Mouse (Mus musculus): Measurements from ENCODE around the gene Slc8b1. TPM values are rescaled to one million over a fixed set of nuclear protein-coding genes. Genes with fewer than 3 reads are reported as not detected.

Gene Slc8b1
- polyA plus RNA-seq, 1 experiment from 2014 or later: 2.3 TPM

GRCm38 (mm10) chr5:120502675-120503143, 8.3 kb upstream of the Slc8b1 start:
- H3K27me3 ChIP-seq (replicated peaks; ENCODE audit: control insufficient read depth, insufficient read depth, low read length): no peaks in the 10 kb centered on the region
- H3K27ac ChIP-seq (ENCODE audit: low read depth, low read length): no peak overlapping the region
- H3K9me3 ChIP-seq (ENCODE audit: control insufficient read depth, low read length): no peaks in the 10 kb centered on the region
- H3K4me2 ChIP-seq (ENCODE audit: low read length): peak overlapping the region; percentile 96
- WGBS: 8% methylated on average over 12 of the region's 12 CpGs
- no peaks in the 10 kb centered on the region; the same call in 1 of the 2 replicates for H3K36me3 ChIP-seq (ENCODE audit: control insufficient read depth, insufficient read depth, low read length)
- H3K9ac ChIP-seq (ENCODE audit: low read depth, low read length): peak overlapping the region; percentile 91
- peaks cover 14% of the 10 kb centered on the region for H3K4me1 ChIP-seq (ENCODE audit: control insufficient read depth, insufficient read depth, low read depth, low read length)
- no peak; the same call in 1 of the 2 replicates for ATAC-seq
- H3K4me3 ChIP-seq (ENCODE audit: low read length): peak overlapping the region; percentile 89

GRCm38 (mm10) chr5:120503144-120503795, 7.7 kb upstream of the Slc8b1 start, which contains the start of gene Plbd2:
Gene Plbd2, minus strand, starts transcription at chr5:120503625.
- Histone ChIP-seq H3K9ac (ENCODE audit: low read depth, low read length) (peak within 1 kb of the TSS; percentile 91), H3K9me3 (ENCODE audit: control insufficient read depth, low read length) (no peaks in the 10 kb centered on the region), H3K27me3 (replicated peaks; ENCODE audit: control insufficient read depth, insufficient read depth, low read length) (no peaks in the 10 kb centered on the region), H3K36me3 (ENCODE audit: control insufficient read depth, insufficient read depth, low read length) (no peaks in the 10 kb centered on the region; the same call in 1 of the 2 replicates), H3K4me1 (ENCODE audit: control insufficient read depth, insufficient read depth, low read depth, low read length) (peaks cover 14% of the 10 kb centered on the region), H3K4me2 (ENCODE audit: low read length) (peak within 1 kb of the TSS; percentile 96), H3K4me3 (ENCODE audit: low read length) (peak within 1 kb of the TSS; percentile 89), H3K27ac (ENCODE audit: low read depth, low read length) (peak within 1 kb of the TSS; percentile 15; the same call in 1 of the 2 replicates)
- ATAC-seq: peak; percentile 67
- WGBS: under 1% methylated on average over 51 of the region's 55 CpGs

- 20% methylated on average over 16 of the region's 16 CpGs for WGBS
- peaks cover 16% of the 10 kb centered on the region for H3K4me1 ChIP-seq (ENCODE audit: control insufficient read depth, insufficient read depth, low read depth, low read length)
- H3K4me2 ChIP-seq (ENCODE audit: low read length): no peak overlapping the region; the same call in 1 of the 2 replicates
- no peak overlapping the region for H3K27ac ChIP-seq (ENCODE audit: low read depth, low read length)
- H3K36me3 ChIP-seq (ENCODE audit: control insufficient read depth, insufficient read depth, low read length): no peaks in the 10 kb centered on the region
- H3K4me3 ChIP-seq (ENCODE audit: low read length): no peak overlapping the region
- no peaks in the 10 kb centered on the region for H3K9me3 ChIP-seq (ENCODE audit: control insufficient read depth, low read length)
- H3K27me3 ChIP-seq (replicated peaks; ENCODE audit: control insufficient read depth, insufficient read depth, low read length): no peaks in the 10 kb centered on the region
- H3K9ac ChIP-seq (ENCODE audit: low read depth, low read length): no peak overlapping the region
- no peak; the same call in 1 of the 2 replicates for ATAC-seq
Observed at GRCm38 (mm10) chr5:120505368-120505767, 5.6 kb upstream of the Slc8b1 start.

GRCm38 (mm10) chr5:120505781-120506180, 5.2 kb upstream of the Slc8b1 start:
- 72% methylated on average over 9 of the region's 9 CpGs for WGBS
- Histone ChIP-seq H3K36me3 (ENCODE audit: control insufficient read depth, insufficient read depth, low read length) (no peaks in the 10 kb centered on the region), H3K27me3 (replicated peaks; ENCODE audit: control insufficient read depth, insufficient read depth, low read length) (no peaks in the 10 kb centered on the region), H3K27ac (ENCODE audit: low read depth, low read length) (no peak overlapping the region), H3K4me1 (ENCODE audit: control insufficient read depth, insufficient read depth, low read depth, low read length) (peaks cover 17% of the 10 kb centered on the region), H3K4me2 (ENCODE audit: low read length) (no peak overlapping the region), H3K4me3 (ENCODE audit: low read length) (no peak overlapping the region), H3K9ac (ENCODE audit: low read depth, low read length) (no peak overlapping the region), H3K9me3 (ENCODE audit: control insufficient read depth, low read length) (no peaks in the 10 kb centered on the region)
- ATAC-seq: no peak

GRCm38 (mm10) chr5:120506490-120506889, 4.5 kb upstream of the Slc8b1 start:
- Histone ChIP-seq H3K9me3 (ENCODE audit: control insufficient read depth, low read length) (no peaks in the 10 kb centered on the region), H3K9ac (ENCODE audit: low read depth, low read length) (no peak overlapping the region), H3K4me2 (ENCODE audit: low read length) (no peak overlapping the region), H3K27me3 (replicated peaks; ENCODE audit: control insufficient read depth, insufficient read depth, low read length) (no peaks in the 10 kb centered on the region), H3K4me1 (ENCODE audit: control insufficient read depth, insufficient read depth, low read depth, low read length) (peaks cover 24% of the 10 kb centered on the region), H3K4me3 (ENCODE audit: low read length) (no peak overlapping the region), H3K27ac (ENCODE audit: low read depth, low read length) (no peak overlapping the region), H3K36me3 (ENCODE audit: control insufficient read depth, insufficient read depth, low read length) (no peaks in the 10 kb centered on the region)
- WGBS: 41% methylated on average over 9 of the region's 9 CpGs
- ATAC-seq: no peak

- Histone ChIP-seq H3K4me2 (ENCODE audit: low read length) (no peak overlapping the region), H3K4me3 (ENCODE audit: low read length) (no peak overlapping the region), H3K36me3 (ENCODE audit: control insufficient read depth, insufficient read depth, low read length) (no peaks in the 10 kb centered on the region), H3K27me3 (replicated peaks; ENCODE audit: control insufficient read depth, insufficient read depth, low read length) (no peaks in the 10 kb centered on the region), H3K9ac (ENCODE audit: low read depth, low read length) (no peak overlapping the region), H3K27ac (ENCODE audit: low read depth, low read length) (no peak overlapping the region), H3K9me3 (ENCODE audit: control insufficient read depth, low read length) (no peaks in the 10 kb centered on the region), H3K4me1 (ENCODE audit: control insufficient read depth, insufficient read depth, low read depth, low read length) (peaks cover 18% of the 10 kb centered on the region)
- ATAC-seq: no peak
- 42% methylated on average over 4 of the region's 4 CpGs for WGBS
Observed at GRCm38 (mm10) chr5:120507311-120507710, 3.7 kb upstream of the Slc8b1 start.

- no peak for ATAC-seq
- no peaks in the 10 kb centered on the region for H3K27me3 ChIP-seq (replicated peaks; ENCODE audit: control insufficient read depth, insufficient read depth, low read length)
- no peaks in the 10 kb centered on the region for H3K9me3 ChIP-seq (ENCODE audit: control insufficient read depth, low read length)
- H3K9ac ChIP-seq (ENCODE audit: low read depth, low read length): peak overlapping the region; percentile 52; the same call in 1 of the 2 replicates
- H3K4me3 ChIP-seq (ENCODE audit: low read length): peak overlapping the region; percentile 48
- no peak overlapping the region for H3K27ac ChIP-seq (ENCODE audit: low read depth, low read length)
- WGBS: 36% methylated on average over 14 of the region's 14 CpGs
- no peaks in the 10 kb centered on the region for H3K36me3 ChIP-seq (ENCODE audit: control insufficient read depth, insufficient read depth, low read length)
- peaks cover 11% of the 10 kb centered on the region for H3K4me1 ChIP-seq (ENCODE audit: control insufficient read depth, insufficient read depth, low read depth, low read length)
- H3K4me2 ChIP-seq (ENCODE audit: low read length): peak overlapping the region; percentile 80
Observed at GRCm38 (mm10) chr5:120511643-120512220, 764 bp downstream of the Slc8b1 start.

GRCm38 (mm10) chr5:120512911-120513555, 2.1 kb downstream of the Slc8b1 start:
- WGBS: 43% methylated on average over 14 of the region's 15 CpGs
- H3K9me3 ChIP-seq (ENCODE audit: control insufficient read depth, low read length): no peaks in the 10 kb centered on the region
- no peak overlapping the region for H3K4me2 ChIP-seq (ENCODE audit: low read length)
- no peaks in the 10 kb centered on the region for H3K36me3 ChIP-seq (ENCODE audit: control insufficient read depth, insufficient read depth, low read length)
- no peak overlapping the region for H3K4me3 ChIP-seq (ENCODE audit: low read length)
- H3K9ac ChIP-seq (ENCODE audit: low read depth, low read length): no peak overlapping the region
- no peaks in the 10 kb centered on the region for H3K27me3 ChIP-seq (replicated peaks; ENCODE audit: control insufficient read depth, insufficient read depth, low read length)
- ATAC-seq: no peak
- no peak overlapping the region for H3K27ac ChIP-seq (ENCODE audit: low read depth, low read length)
- peaks cover 11% of the 10 kb centered on the region for H3K4me1 ChIP-seq (ENCODE audit: control insufficient read depth, insufficient read depth, low read depth, low read length)
